Mouse (Mus musculus): Measurements from ENCODE around the gene Cts3. TPM values are rescaled to one million over a fixed set of nuclear protein-coding genes. Genes with fewer than 3 reads are reported as not detected.
"Not testable (repeated sequence)": the region's sequence is repeated elsewhere in the genome, so short reads cannot be mapped to it uniquely, and the experiment has no call there.

Gene Cts3
- total RNA-seq (2021) (not detected), polyA plus RNA-seq (2012; rRNA removed) (not detected in 2 replicates)
- long read RNA-seq: 0 reads

- no peak for DNase-seq
- Histone ChIP-seq H3K27me3 (ENCODE audit: control insufficient read depth, insufficient read depth, low read length) (no peaks in the 10 kb centered on the region), H3K4me3 (no peak within 1 kb of the TSS), H3K9ac (ENCODE audit: low read depth, low read length) (no peak within 1 kb of the TSS), H3K4me1 (ENCODE audit: control insufficient read depth, insufficient read depth, low read length) (no peaks in the 10 kb centered on the region), H3K79me2 (replicated peaks; ENCODE audit: control insufficient read depth, insufficient read depth, low read length) (no peaks in the 10 kb centered on the region), H3K27ac (no peak within 1 kb of the TSS), H3K36me3 (ENCODE audit: control insufficient read depth, insufficient read depth, low read length) (no peaks in the 10 kb centered on the region)
- intact Hi-C loops (cut with DNase I): no loop called here
- TF ChIP-seq CTCF (IDR thresholded peaks at IDR 0.05): no peak
- no peak for TF ChIP-seq EP300 (IDR thresholded peaks at IDR 0.05; ENCODE audit: insufficient read depth, low read depth, low read length)
- TF ChIP-seq POLR2A (IDR thresholded peaks at IDR 0.05; ENCODE audit: insufficient read depth, low read depth, low read length): no peak
Measured at GRCm38 (mm10) chr13:61570027-61570426, at the start of gene Cts3. Gene Cts3, minus strand, starts transcription at chr13:61570127.

GRCm38 (mm10) chr13:61568074-61568473 lies 1.9 kb downstream of the Cts3 start, which contains the start of gene Gm49352:
Gene Gm49352, minus strand, starts transcription at chr13:61568174.
- H3K9ac ChIP-seq (ENCODE audit: low read depth, low read length); H3K79me2 ChIP-seq (replicated peaks; ENCODE audit: control insufficient read depth, insufficient read depth, low read length); intact Hi-C loops (cut with DNase I); H3K27ac ChIP-seq; H3K4me3 ChIP-seq; H3K4me1 ChIP-seq (ENCODE audit: control insufficient read depth, insufficient read depth, low read length); DNase-seq; H3K27me3 ChIP-seq (ENCODE audit: control insufficient read depth, insufficient read depth, low read length); H3K36me3 ChIP-seq (ENCODE audit: control insufficient read depth, insufficient read depth, low read length): not testable (repeated sequence)
- 16% methylated on average over 1 of the region's 1 CpGs for WGBS

- TF ChIP-seq EP300 (IDR thresholded peaks at IDR 0.05; ENCODE audit: insufficient read depth, low read depth, low read length) (no peak), POLR2A (IDR thresholded peaks at IDR 0.05; ENCODE audit: insufficient read depth, low read depth, low read length) (no peak), CTCF (IDR thresholded peaks at IDR 0.05) (no peak)
- intact Hi-C loops (cut with DNase I): no loop called here
- no peaks in the 10 kb centered on the region for H3K27me3 ChIP-seq (ENCODE audit: control insufficient read depth, insufficient read depth, low read length)
- no peak within 1 kb of the TSS for H3K27ac ChIP-seq
- no peak within 1 kb of the TSS for H3K9ac ChIP-seq (ENCODE audit: low read depth, low read length)
- no peaks in the 10 kb centered on the region for H3K79me2 ChIP-seq (replicated peaks; ENCODE audit: control insufficient read depth, insufficient read depth, low read length)
- no peak within 1 kb of the TSS for H3K4me3 ChIP-seq
- no peak for DNase-seq
- no peaks in the 10 kb centered on the region for H3K36me3 ChIP-seq (ENCODE audit: control insufficient read depth, insufficient read depth, low read length)
- H3K4me1 ChIP-seq (ENCODE audit: control insufficient read depth, insufficient read depth, low read length): no peaks in the 10 kb centered on the region
- 49% methylated on average over 4 of the region's 4 CpGs for WGBS
Measured at GRCm38 (mm10) chr13:61541631-61542030, 28.3 kb downstream of the Cts3 start, which contains the start of gene Ctsm. Gene Ctsm, minus strand, starts transcription at chr13:61541839.

Other genes with a start within 250 kb of the Cts3 start
- not detected for gene Cts7, start 211.9 kb downstream of the Cts3 start, total RNA-seq (2021)
- not detected in 2 replicates for gene Cts7, start 211.9 kb downstream of the Cts3 start, polyA plus RNA-seq (2012; rRNA removed)
- gene Ctsm, start 28.3 kb downstream of the Cts3 start, total RNA-seq (2021): not detected
- not detected in 2 replicates for gene Ctsm, start 28.3 kb downstream of the Cts3 start, polyA plus RNA-seq (2012; rRNA removed)
- not detected for gene Gm49352, start 2.0 kb downstream of the Cts3 start, total RNA-seq (2021)
- not detected in 2 replicates for gene Gm49352, start 2.0 kb downstream of the Cts3 start, polyA plus RNA-seq (2012; rRNA removed)